Comparison of ENCODE assay signal across 22 mouse cellular contexts in genomic region chr3:37387310-37387709, GRCm38 (mm10). TPM values are rescaled to one million over a fixed set of nuclear protein-coding genes. Genes with fewer than 3 reads are reported as not detected.
DNase-seq lines count a peak whose midpoint lies in the region; ATAC-seq and TF ChIP-seq lines count a peak whose summit lies in the region.
"Had no signal": no experiment of that assay in that cellular context is flagged by ENCODE, and none has a peak within 500 bp of the region (broad histone marks: within the 10 kb centered on the region; RNA-seq: fewer than 3 reads in every experiment).

No protein-coding gene starts in this region.

- H3K79me2 ChIP-seq in heart, adult 2 months (replicated peaks; ENCODE audit: control insufficient read depth, insufficient read depth, low read length) = no peaks in the 10 kb centered on the region

- 93% methylated on average over 6 of the region's 6 CpGs for WGBS in heart, adult 2 months

- H3K36me3 ChIP-seq in heart, adult 2 months (ENCODE audit: control insufficient read depth, insufficient read depth, low read length) = no peaks in the 10 kb centered on the region
- H3K36me3 ChIP-seq: embryonic facial prominence, embryonic 10.5 days; forebrain, embryonic 12.5 days; forebrain, embryonic 15.5 days; hindbrain, embryonic 12.5 days; hindbrain, embryonic 15.5 days had no signal

- peak; percentile 86 for DNase-seq in heart, adult 11 months
- DNase-seq in heart, adult 2 months = no peak
- peak; percentile 13 for DNase-seq in R1 (ENCODE audit: low read depth, low spot score)
- no peak for DNase-seq in lung, postnatal 10 days
- no peak for DNase-seq in gastrocnemius, adult 8-10 months (ENCODE audit: low spot score in 2 of 2)
- DNase-seq: adrenal gland, postnatal 10 days; cerebellum, adult 11 months; cerebellum, adult 2 months; cerebellum, adult 9-11 months; cerebellum, postnatal 25 days; embryo, embryonic 11 days; gastrocnemius, postnatal 14 days had no signal

- ATAC-seq in megakaryocyte progenitor cell, adult 5-6 weeks (replicated peaks; ENCODE audit: poor library complexity) = 0 out of 2 replicates have a peak, but pooled peaks have one; percentile 20
- ATAC-seq: activated CD4-positive, CD25-positive, alpha-beta regulatory T cell, adult 4 months; forebrain, embryonic 15.5 days; intestine, postnatal 0 days had no signal

- no peak overlapping the region for H3K4me3 ChIP-seq in heart, adult 2 months
- H3K4me3 ChIP-seq: embryonic facial prominence, embryonic 10.5 days; embryonic facial prominence, embryonic 13.5 days; erythroblast, embryonic 14.5 days; forebrain, embryonic 12.5 days; forebrain, embryonic 15.5 days; hindbrain, embryonic 12.5 days; hindbrain, embryonic 15.5 days had no signal

- TF ChIP-seq POLR2A in heart, adult 2 months (IDR thresholded peaks at IDR 0.05; ENCODE audit: insufficient read depth, low read depth, low read length) = no peak

- no peak for TF ChIP-seq EP300 in heart, adult 2 months (IDR thresholded peaks at IDR 0.05; ENCODE audit: insufficient read depth, low read depth, low read length)

- H3K27ac ChIP-seq in heart, adult 2 months = no peak overlapping the region
- H3K27ac ChIP-seq: embryonic facial prominence, embryonic 10.5 days; embryonic facial prominence, embryonic 13.5 days; forebrain, embryonic 12.5 days; forebrain, embryonic 15.5 days; hindbrain, embryonic 12.5 days; hindbrain, embryonic 15.5 days had no signal

- no peak for TF ChIP-seq CTCF in heart, adult 2 months (IDR thresholded peaks at IDR 0.05)

- intact Hi-C loops in heart, adult 2 months (cut with DNase I) = no loop called here

- no peaks in the 10 kb centered on the region for H3K27me3 ChIP-seq in heart, adult 2 months (ENCODE audit: control insufficient read depth, insufficient read depth, low read length)
- H3K27me3 ChIP-seq: embryonic facial prominence, embryonic 13.5 days; forebrain, embryonic 12.5 days; forebrain, embryonic 15.5 days; hindbrain, embryonic 12.5 days; hindbrain, embryonic 15.5 days had no signal

- no peak overlapping the region for H3K9ac ChIP-seq in heart, adult 2 months (ENCODE audit: low read depth, low read length)
- H3K9ac ChIP-seq: embryonic facial prominence, embryonic 13.5 days; forebrain, embryonic 12.5 days; forebrain, embryonic 15.5 days; hindbrain, embryonic 12.5 days; hindbrain, embryonic 15.5 days had no signal

- peaks cover 3% of the 10 kb centered on the region; the same call in 1 of the 2 replicates for H3K4me1 ChIP-seq in heart, adult 2 months (ENCODE audit: control insufficient read depth, insufficient read depth, low read length)
- H3K4me1 ChIP-seq: forebrain, embryonic 12.5 days; forebrain, embryonic 15.5 days; hindbrain, embryonic 12.5 days; hindbrain, embryonic 15.5 days had no signal

RNA-seq across cellular contexts. Expression of gene Spata5, which starts 32.4 kb away (rescaled TPM):
- 10 to 100 TPM; 12.4 to 13.9 TPM for total RNA-seq in heart, adult 2 months (2021)
- polyA plus RNA-seq in heart, adult 2 months (2012; rRNA removed) = 2.1 and 4.6 TPM in 2 replicates
- total RNA-seq in megakaryocyte progenitor cell, adult 5-6 weeks (2015) = 68.9 and 78.2 TPM in 2 replicates
- total RNA-seq in megakaryocyte progenitor cell, adult 5-6 weeks (2017) = 126 and 148 TPM in 2 replicates
- total RNA-seq in gastrocnemius, adult 8-10 months (2022) = 10 to 100 TPM; 10.2 to 12.4 (median 11.6) TPM

RNA-seq across cellular contexts. Expression of gene Nudt6, which starts 32.7 kb away (rescaled TPM):
- total RNA-seq in heart, adult 2 months (2021) = 10 to 100 TPM; 26.6 to 32.1 TPM
- polyA plus RNA-seq in heart, adult 2 months (2012; rRNA removed) = 34.5 and 37.3 TPM in 2 replicates
- total RNA-seq in megakaryocyte progenitor cell, adult 5-6 weeks (2015) = 14.4 and 18.0 TPM in 2 replicates
- total RNA-seq in megakaryocyte progenitor cell, adult 5-6 weeks (2017) = 9.1 and 19.9 TPM in 2 replicates
- total RNA-seq in gastrocnemius, adult 8-10 months (2022) = 10 to 100 TPM; 24.8 to 33.1 (median 31.6) TPM

RNA-seq across cellular contexts. Expression of gene Fgf2, which starts 39.2 kb away (rescaled TPM):
- 10 to 100 TPM in 1 of 2 experiments, 1 to 10 TPM in 1; 9.0 to 14.2 TPM for total RNA-seq in heart, adult 2 months (2021)
- polyA plus RNA-seq in heart, adult 2 months (2012; rRNA removed) = 3.6 and 9.7 TPM in 2 replicates
- total RNA-seq in megakaryocyte progenitor cell, adult 5-6 weeks (2015) = not detected in 2 replicates
- total RNA-seq in megakaryocyte progenitor cell, adult 5-6 weeks (2017) = 0.10 and 0.21 TPM in 2 replicates
- 10 to 100 TPM in 1 of 4 experiments, 1 to 10 TPM in 3; 5.9 to 11.5 (median 7.3) TPM for total RNA-seq in gastrocnemius, adult 8-10 months (2022)
- polyA plus RNA-seq: erythroblast, embryonic 14.5 days had no signal

Comparison
In these comparisons a context has a peak if more than half of its experiments do, and no peak if none do; other contexts are left out.
1. DNase-seq: peak in heart, adult 11 months (single experiment) and R1 (single experiment); none in heart, adult 2 months (0 of 2), lung, postnatal 10 days (single experiment) and gastrocnemius, adult 8-10 months (0 of 2).
2. RNA of gene Spata5, which starts 32.4 kb away (total RNA-seq): 68.9 to 148 TPM in megakaryocyte progenitor cell, adult 5-6 weeks; 12.4 to 13.9 TPM in heart, adult 2 months and 10.2 to 12.4 TPM in gastrocnemius, adult 8-10 months; every median in the first group is over 4 times any median in the second.
3. RNA of gene Fgf2, which starts 39.2 kb away (total RNA-seq): 9.0 to 14.2 TPM in heart, adult 2 months and 5.9 to 11.5 TPM in gastrocnemius, adult 8-10 months; 0.10 to 0.21 TPM in megakaryocyte progenitor cell, adult 5-6 weeks; every median in the first group is over 4 times any median in the second.